In the genomic region with DNA sequence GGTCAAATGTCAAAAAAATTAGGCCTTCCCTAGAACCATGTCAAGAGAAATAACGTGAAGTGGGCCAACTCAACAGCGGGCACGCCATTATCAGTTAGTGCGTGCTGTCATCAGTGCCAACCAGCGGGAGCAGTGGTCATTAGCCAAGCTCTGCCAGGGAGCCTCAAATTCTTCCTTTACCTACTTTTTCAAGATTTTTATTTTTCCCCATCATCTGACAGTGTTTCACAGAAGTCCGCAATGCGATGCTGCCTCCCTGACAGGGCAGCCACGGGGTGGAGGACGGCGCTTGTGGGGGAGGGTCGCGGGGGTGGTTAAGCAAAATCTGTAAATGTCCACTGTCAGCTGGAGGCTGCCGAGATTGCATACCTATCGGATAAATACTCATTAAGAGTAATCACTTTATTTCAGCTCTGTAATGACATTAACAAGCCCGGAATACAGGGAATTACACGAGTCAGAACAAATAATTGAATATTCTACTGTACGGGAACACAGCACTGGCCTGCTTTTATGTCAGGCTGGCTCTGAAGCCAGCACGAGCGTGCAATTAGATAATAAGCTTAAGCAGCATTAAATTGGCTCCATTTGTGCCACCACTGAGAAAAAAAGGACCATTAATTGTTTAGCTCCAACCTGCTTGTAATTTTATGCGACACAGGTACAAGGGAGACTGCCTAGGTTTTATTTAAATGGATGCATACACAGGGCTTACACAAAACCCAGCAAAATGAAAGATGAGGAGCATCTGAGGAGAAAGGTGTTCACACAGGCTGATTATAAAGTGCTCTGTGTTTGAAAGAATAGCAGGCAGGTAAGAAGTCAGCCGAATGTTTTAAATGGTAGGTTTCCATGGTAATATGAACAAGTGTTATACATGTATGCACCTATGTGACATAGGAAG, we compare ENCODE assay signal across 15 mouse cellular contexts.
DNase-seq lines count a peak whose midpoint lies in the region; ATAC-seq lines count a peak whose summit lies in the region.
"Had no signal": no experiment of that assay in that cellular context is flagged by ENCODE, and none has a peak within 500 bp of the region (broad histone marks: within the 10 kb centered on the region; RNA-seq: fewer than 3 reads in every experiment).

No protein-coding gene starts in this region.

- H3K4me3 ChIP-seq in hindbrain, embryonic 12.5 days = no peak overlapping the region
- no peak overlapping the region for H3K4me3 ChIP-seq in hindbrain, embryonic 11.5 days (ENCODE audit: low read depth, low read length)
- no peak overlapping the region for H3K4me3 ChIP-seq in forebrain, embryonic 14.5 days (ENCODE audit: low read depth, low read length)
- H3K4me3 ChIP-seq in forebrain, embryonic 16.5 days (replicated peaks; ENCODE audit: low read length) = peak overlapping the region; percentile 12; the same call in 1 of the 2 replicates
- H3K4me3 ChIP-seq in midbrain, embryonic 16.5 days (ENCODE audit: low read depth, low read length) = no peak overlapping the region

- 0 out of 2 replicates have a peak, but pooled peaks cover 5% of the 10 kb centered on the region for H3K4me1 ChIP-seq in hindbrain, embryonic 12.5 days
- H3K4me1 ChIP-seq in hindbrain, embryonic 11.5 days (replicated peaks; ENCODE audit: control insufficient read depth, insufficient read depth, low read length) = no peaks in the 10 kb centered on the region
- H3K4me1 ChIP-seq in forebrain, embryonic 14.5 days (ENCODE audit: control insufficient read depth, insufficient read depth, low read length) = peaks cover 11% of the 10 kb centered on the region
- H3K4me1 ChIP-seq in forebrain, embryonic 16.5 days (replicated peaks; ENCODE audit: control insufficient read depth, insufficient read depth, low read length) = peaks cover 6% of the 10 kb centered on the region
- peaks cover 16% of the 10 kb centered on the region for H3K4me1 ChIP-seq in midbrain, embryonic 16.5 days (ENCODE audit: control insufficient read depth, insufficient read depth, low read length)

- peaks cover 3% of the 10 kb centered on the region; the same call in 1 of the 2 replicates for H3K27me3 ChIP-seq in hindbrain, embryonic 12.5 days
- no peaks in the 10 kb centered on the region for H3K27me3 ChIP-seq in hindbrain, embryonic 11.5 days (ENCODE audit: control insufficient read depth, insufficient read depth, low read length)
- peaks cover 9% of the 10 kb centered on the region; the same call in 1 of the 2 replicates for H3K27me3 ChIP-seq in forebrain, embryonic 14.5 days (replicated peaks; ENCODE audit: control insufficient read depth, insufficient read depth, low read length)
- no peaks in the 10 kb centered on the region for H3K27me3 ChIP-seq in forebrain, embryonic 16.5 days (replicated peaks; ENCODE audit: control insufficient read depth, insufficient read depth, low read length)
- H3K27me3 ChIP-seq in midbrain, embryonic 16.5 days (ENCODE audit: control insufficient read depth, insufficient read depth, low read depth, low read length) = no peaks in the 10 kb centered on the region; the same call in 1 of the 2 replicates

- DNase-seq in hindbrain, embryonic 11.5 days (ENCODE audit: low spot score) = no peak
- peak; percentile 48 for DNase-seq in forebrain, embryonic 14.5 days (ENCODE audit: low spot score)
- no peak for DNase-seq in gastrocnemius, postnatal 25 days
- no peak for DNase-seq in thymus, postnatal 14 days
- no peak for DNase-seq in kidney, postnatal 10 days
- DNase-seq: gastrocnemius, postnatal 14 days; heart, postnatal 10 days; kidney, adult 8-10 months; kidney, postnatal 4 days; liver; liver, postnatal 0 days had no signal

- no peak overlapping the region for H3K4me2 ChIP-seq in hindbrain, embryonic 12.5 days (replicated peaks)
- no peak overlapping the region for H3K4me2 ChIP-seq in hindbrain, embryonic 11.5 days (replicated peaks; ENCODE audit: low read depth, low read length)
- H3K4me2 ChIP-seq in forebrain, embryonic 14.5 days (ENCODE audit: low read length) = peak overlapping the region; percentile 24; the same call in 1 of the 2 replicates
- peak overlapping the region; percentile 37 for H3K4me2 ChIP-seq in forebrain, embryonic 16.5 days (ENCODE audit: low read length)
- H3K4me2 ChIP-seq in midbrain, embryonic 16.5 days (ENCODE audit: low read length) = peak overlapping the region; percentile 31

- no peak overlapping the region for H3K9ac ChIP-seq in hindbrain, embryonic 12.5 days
- no peak overlapping the region for H3K9ac ChIP-seq in hindbrain, embryonic 11.5 days (ENCODE audit: low read depth, low read length)
- H3K9ac ChIP-seq in forebrain, embryonic 14.5 days (ENCODE audit: low read length) = no peak overlapping the region
- 0 out of 2 replicates have a peak overlapping the region, but pooled peaks have one; percentile 4 for H3K9ac ChIP-seq in forebrain, embryonic 16.5 days (replicated peaks; ENCODE audit: low read depth, low read length)
- H3K9ac ChIP-seq in midbrain, embryonic 16.5 days (ENCODE audit: low read depth, low read length) = no peak overlapping the region
- H3K9ac ChIP-seq: liver, postnatal 0 days had no signal

- H3K27ac ChIP-seq in hindbrain, embryonic 12.5 days = no peak overlapping the region
- no peak overlapping the region for H3K27ac ChIP-seq in hindbrain, embryonic 11.5 days (ENCODE audit: low read depth, low read length)
- H3K27ac ChIP-seq in forebrain, embryonic 14.5 days (ENCODE audit: low read depth, low read length) = no peak overlapping the region; the same call in 1 of the 2 replicates
- no peak overlapping the region for H3K27ac ChIP-seq in forebrain, embryonic 16.5 days (ENCODE audit: low read length)
- peak overlapping the region; percentile 19; the same call in 1 of the 2 replicates for H3K27ac ChIP-seq in midbrain, embryonic 16.5 days (ENCODE audit: low read length)

- no peaks in the 10 kb centered on the region for H3K36me3 ChIP-seq in hindbrain, embryonic 12.5 days
- H3K36me3 ChIP-seq in hindbrain, embryonic 11.5 days (ENCODE audit: control insufficient read depth, insufficient read depth, low read length) = no peaks in the 10 kb centered on the region
- no peaks in the 10 kb centered on the region for H3K36me3 ChIP-seq in forebrain, embryonic 14.5 days (ENCODE audit: control insufficient read depth, insufficient read depth, low read length)
- H3K36me3 ChIP-seq in forebrain, embryonic 16.5 days (ENCODE audit: control insufficient read depth, insufficient read depth) = no peaks in the 10 kb centered on the region
- H3K36me3 ChIP-seq in midbrain, embryonic 16.5 days (ENCODE audit: control insufficient read depth, insufficient read depth, low read length) = no peaks in the 10 kb centered on the region

- ATAC-seq in hindbrain, embryonic 12.5 days (ENCODE audit: low FRiP score) = peak; percentile 43; the same call in 1 of the 2 replicates
- no peak for ATAC-seq in hindbrain, embryonic 11.5 days (ENCODE audit: low FRiP score)
- peak; percentile 66; the same call in 1 of the 2 replicates for ATAC-seq in forebrain, embryonic 14.5 days
- peak; percentile 63 for ATAC-seq in forebrain, embryonic 16.5 days
- ATAC-seq in midbrain, embryonic 16.5 days = peak; percentile 81
- ATAC-seq: inflammation-experienced regulatory T-cells, adult 6 months; liver, postnatal 0 days had no signal

- no peaks in the 10 kb centered on the region for H3K9me3 ChIP-seq in hindbrain, embryonic 12.5 days (replicated peaks)
- no peaks in the 10 kb centered on the region for H3K9me3 ChIP-seq in hindbrain, embryonic 11.5 days (ENCODE audit: control insufficient read depth, low read length)
- no peaks in the 10 kb centered on the region for H3K9me3 ChIP-seq in forebrain, embryonic 14.5 days (replicated peaks; ENCODE audit: control insufficient read depth, low read length)
- H3K9me3 ChIP-seq in forebrain, embryonic 16.5 days (ENCODE audit: control insufficient read depth, low read length) = no peaks in the 10 kb centered on the region
- no peaks in the 10 kb centered on the region for H3K9me3 ChIP-seq in midbrain, embryonic 16.5 days (replicated peaks; ENCODE audit: control insufficient read depth, low read length, poor library complexity, severe bottlenecking)

- WGBS in hindbrain, embryonic 12.5 days = 78% methylated on average over 21 of the region's 21 CpGs
- WGBS in hindbrain, embryonic 11.5 days = 88% methylated on average over 21 of the region's 21 CpGs
- 33% methylated on average over 21 of the region's 21 CpGs for WGBS in forebrain, embryonic 14.5 days
- WGBS in forebrain, embryonic 16.5 days = 35% methylated on average over 21 of the region's 21 CpGs
- WGBS in midbrain, embryonic 16.5 days = 40% methylated on average over 21 of the region's 21 CpGs

Comparison
In these comparisons a context has a peak if more than half of its experiments do, and no peak if none do; other contexts are left out.
1. H3K4me2 ChIP-seq: peak in forebrain, embryonic 14.5 days (single experiment), forebrain, embryonic 16.5 days (single experiment) and midbrain, embryonic 16.5 days (single experiment); none in hindbrain, embryonic 12.5 days (single experiment) and hindbrain, embryonic 11.5 days (single experiment).